Mouse (Mus musculus): ENCODE measurements around the gene Gm21833.

DNA sequence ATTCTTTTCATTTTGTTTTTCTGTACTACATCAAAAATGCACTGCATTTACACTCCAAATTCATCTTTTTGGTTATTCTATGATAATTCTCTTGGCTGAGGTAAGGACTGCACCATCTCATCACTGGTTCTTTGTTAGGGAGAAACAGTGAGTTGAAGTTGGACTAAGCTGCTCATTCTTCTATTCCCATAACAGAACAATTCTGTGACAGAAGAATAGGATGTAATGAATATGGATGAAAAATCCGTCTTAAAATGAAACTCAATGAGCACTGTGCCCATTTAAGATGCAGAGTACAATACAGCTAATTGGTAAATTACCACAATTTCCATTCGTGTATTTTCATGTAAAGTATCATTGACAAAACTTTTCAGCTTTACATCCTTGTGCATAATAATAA, 11.6 kb upstream of the Gm21833 start:
- TF ChIP-seq POLR2A (IDR thresholded peaks at IDR 0.05; ENCODE audit: control insufficient read depth, low read depth, low read length) (no peak), CTCF (IDR thresholded peaks at IDR 0.05; ENCODE audit: control insufficient read depth, insufficient read depth, insufficient replicate concordance, low read depth, low read length) (no peak)

Measured in testis, adult 2 months (tissue).